Mouse (Mus musculus) T-cell, adult 2 months (primary cell): ENCODE results near the gene Dnlz.

Source experiments
- DNase-seq: peaks from one replicate; pipeline ENCODE4 v3.0.0; 2022; ENCODE audit warnings: low spot score

The Dnlz gene

GRCm38 (mm10) chr2:26319519-26320244, 32.2 kb downstream of the Dnlz start:
- no peak for DNase-seq

DNA sequence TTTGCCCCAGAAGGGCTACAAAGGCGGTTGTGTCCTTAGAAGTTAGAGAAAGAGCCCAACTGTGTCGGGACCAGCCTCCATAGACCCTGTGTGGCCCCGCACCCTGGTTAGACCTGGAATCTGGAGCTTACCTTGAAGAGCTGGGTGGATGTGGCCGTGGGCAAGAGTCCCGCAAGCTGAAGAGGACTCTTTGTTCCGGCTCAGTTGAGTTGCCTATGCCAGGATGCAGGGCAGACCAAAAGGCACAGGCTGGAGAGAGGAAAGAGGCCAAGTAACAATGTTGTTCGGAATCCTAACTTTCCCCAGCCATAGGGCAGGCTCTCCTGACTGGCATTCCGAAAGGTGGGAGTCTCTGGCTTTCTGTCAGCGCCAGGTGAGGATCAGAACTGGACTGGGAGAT, 32.8 kb downstream of the Dnlz start:
- no peak for DNase-seq

DNA sequence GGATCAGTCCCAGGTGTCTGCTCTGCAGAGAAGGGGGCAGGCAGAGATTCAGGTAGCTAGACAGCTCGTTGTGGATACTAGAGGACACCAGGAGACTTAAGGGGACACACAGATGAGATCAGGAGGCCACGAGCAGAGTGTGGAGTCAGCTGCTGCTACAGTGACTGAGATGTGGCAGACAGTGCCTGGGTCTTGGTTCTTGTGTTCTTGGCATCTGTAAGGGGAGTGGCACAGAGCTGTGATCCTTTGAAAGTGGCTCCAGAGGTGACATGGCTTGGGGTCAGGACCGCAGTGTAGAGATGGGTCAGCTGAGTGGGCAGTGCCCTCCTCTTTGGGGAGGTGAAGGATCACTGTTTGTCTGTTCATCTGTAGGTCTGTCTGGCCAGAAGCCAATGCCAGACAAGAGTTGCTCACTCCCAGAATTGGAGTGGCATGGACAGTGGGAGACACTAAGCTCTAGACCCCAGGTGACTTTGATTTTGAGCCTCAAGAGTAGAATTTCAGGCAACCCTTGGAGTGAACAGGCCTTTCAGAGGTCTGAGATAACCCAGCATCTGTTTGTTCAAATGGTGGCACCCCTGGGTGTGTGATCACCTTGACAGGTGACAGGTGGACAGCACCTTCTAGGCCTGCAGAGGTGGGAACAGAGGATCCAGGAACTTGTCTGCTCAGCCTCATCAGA, 33.8 kb downstream of the Dnlz start:
- no peak for DNase-seq

GRCm38 (mm10) chr2:26317371-26317770, 34.5 kb downstream of the Dnlz start:
- no peak for DNase-seq

GRCm38 (mm10) chr2:26316576-26317246, 35.2 kb downstream of the Dnlz start:
- no peak for DNase-seq

DNA sequence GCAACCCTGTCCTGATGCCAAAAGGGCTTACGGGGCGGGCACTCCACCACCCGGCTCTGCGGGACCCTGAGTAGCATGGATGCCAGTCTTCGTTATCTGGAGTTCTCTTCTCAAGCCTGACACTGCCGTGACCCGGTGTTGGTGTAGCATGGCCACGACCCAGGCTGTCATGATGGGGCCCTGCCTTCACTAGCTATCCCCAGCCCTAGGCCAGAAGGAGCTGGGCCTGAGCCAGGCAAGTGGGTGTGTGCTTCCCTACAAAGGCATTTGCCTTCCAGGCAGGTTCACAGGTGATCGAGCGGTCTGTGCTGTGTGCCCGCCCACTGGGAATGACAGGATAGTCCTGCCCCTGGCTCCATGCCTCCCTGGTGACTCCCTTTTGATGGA, 36.0 kb downstream of the Dnlz start:
- DNase-seq = no peak

- peak; percentile 64 for DNase-seq
Measured at GRCm38 (mm10) chr2:26315072-26315924, 36.6 kb downstream of the Dnlz start, which contains the start of gene Gpsm1. Gpsm1 (plus strand) TSS chr2:26315515.

DNA sequence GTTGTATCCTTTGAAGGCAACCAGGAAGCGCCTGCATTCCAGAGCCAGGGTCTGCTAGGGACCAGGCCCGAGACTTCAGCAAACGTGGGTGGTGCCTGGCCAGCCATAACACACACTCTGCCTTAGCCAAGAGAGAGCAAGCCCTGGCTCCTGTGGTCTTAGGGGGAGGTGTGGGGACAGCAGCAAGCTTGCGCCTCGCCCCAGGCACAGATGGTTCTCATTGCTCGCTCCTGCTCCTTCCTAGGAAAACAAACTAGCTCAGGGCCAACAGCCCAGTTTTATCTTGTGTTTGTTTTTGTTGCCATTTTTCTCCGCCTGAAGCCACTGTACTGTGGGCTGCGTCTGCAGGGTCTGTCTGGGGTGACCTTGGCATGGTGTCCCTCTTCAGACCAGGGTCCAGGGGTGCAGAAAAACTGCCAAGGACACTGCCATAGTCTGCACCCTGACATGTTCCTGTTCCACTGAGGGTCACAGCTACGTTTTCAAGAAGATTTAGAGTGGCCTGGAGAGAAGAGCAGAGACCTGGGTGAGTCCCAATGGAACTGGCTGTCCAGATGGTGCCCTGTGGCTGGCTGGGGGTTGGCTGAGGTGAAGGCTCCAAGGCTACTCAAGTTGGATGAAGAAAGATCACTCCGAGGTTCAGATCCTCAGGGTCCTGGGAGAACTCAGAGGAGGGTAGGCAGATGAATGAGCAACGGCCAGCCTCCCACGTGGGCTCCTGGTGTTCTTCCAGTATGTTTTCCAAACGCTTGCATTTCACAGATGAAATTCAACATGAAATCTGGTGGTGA, 37.4 kb downstream of the Dnlz start:
- DNase-seq = no peak

DNA sequence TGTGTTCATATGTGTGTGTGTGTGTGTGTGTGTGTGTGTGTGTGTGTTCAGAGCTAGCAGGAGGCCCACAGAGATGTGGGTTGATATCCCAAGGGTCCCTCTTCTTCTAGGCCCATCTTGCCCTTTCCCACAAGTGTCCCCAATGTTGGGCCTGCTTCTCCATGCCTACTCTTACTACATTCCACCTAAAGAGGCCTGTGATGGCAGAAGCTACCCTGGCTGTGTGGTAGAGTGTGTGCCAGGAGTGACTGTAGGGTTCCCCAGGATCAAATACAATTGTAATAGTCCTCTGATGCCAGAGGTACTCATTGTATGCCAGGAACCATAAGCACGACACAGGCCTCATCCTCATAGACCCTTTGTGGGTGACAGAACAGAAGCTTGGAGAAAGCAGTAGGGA, 38.5 kb downstream of the Dnlz start:
- DNase-seq = no peak

DNA sequence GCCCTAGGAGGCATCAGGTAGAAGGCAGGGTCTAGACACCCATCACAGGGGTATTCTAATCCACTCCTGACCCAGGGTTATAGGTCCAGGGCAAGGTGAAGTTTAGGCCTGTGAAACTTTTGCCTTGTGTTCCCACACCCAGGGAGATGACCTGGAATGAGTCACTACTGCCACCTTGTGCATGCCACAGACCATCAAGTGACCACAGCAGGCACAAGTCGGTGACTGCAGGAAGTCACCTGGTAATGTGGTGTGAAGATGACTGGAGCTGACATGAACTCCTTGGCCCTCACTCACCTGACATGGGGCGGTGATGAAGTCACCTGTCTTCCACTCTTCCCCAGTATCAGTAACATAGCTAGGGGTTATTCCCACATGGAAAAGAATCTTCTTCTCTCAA, 39.1 kb downstream of the Dnlz start:
- no peak for DNase-seq

DNA sequence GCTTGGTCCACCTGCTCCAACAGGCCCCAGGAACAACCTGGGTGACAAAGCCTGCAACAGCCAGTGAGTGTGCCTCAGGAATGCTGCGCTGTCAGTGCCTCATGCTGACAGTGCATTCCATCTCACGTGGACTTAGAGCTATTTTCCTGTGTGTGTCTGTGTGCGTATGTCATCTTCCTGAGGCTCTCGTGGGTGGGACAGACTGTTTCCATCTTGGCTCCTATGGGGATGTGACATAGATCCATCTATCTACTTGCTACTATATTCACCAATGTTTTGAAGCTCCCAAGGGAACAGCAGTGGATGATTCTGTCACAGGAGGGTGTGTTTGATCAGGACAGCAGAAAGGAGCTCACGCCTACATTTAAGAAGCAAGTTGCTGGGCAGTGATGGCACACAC, 40.0 kb downstream of the Dnlz start:
- DNase-seq = no peak

DNA sequence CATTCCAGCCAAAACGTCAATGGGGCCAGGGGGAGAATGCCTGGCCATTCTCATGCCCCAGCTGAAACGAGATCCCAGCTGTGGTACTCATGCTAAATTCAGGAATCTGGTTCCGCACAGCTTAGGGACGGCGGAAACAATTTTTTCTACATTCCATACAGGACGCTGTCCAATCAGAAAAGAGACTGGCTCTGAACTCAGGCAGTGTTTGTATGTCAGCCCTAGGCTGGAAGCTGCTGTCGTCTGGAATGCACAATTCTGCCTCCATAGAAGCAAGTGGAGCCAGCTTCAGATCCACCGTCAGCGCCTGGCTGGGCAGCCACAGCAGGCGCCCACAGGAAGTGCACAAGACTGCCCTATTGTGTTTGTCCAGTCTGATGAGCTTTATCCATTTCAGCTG, 42.2 kb downstream of the Dnlz start:
- no peak for DNase-seq

DNA sequence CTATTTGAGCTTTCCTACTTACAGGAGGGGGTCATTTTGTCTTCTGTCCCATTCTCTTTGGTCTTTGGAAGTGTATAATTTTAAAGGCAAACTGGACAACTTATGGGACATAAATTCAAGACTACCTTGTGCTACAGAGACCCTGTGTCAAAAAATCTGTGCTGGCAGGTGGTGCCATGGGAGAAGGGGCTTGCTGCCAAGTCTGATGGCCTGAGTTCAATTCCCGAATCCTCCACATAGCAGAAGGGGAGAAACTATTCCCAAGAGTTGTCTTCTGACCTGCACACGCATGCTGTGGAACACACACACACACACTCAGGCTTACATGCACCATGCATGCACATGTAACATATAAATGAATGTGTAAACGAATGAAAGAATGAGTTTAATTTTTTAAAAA, 45.2 kb downstream of the Dnlz start:
- DNase-seq = no peak

- DNase-seq = no peak
Measured at GRCm38 (mm10) chr2:26305555-26305954, 46.4 kb downstream of the Dnlz start.

GRCm38 (mm10) chr2:26304711-26305110, 47.2 kb downstream of the Dnlz start:
- DNase-seq = no peak

DNA sequence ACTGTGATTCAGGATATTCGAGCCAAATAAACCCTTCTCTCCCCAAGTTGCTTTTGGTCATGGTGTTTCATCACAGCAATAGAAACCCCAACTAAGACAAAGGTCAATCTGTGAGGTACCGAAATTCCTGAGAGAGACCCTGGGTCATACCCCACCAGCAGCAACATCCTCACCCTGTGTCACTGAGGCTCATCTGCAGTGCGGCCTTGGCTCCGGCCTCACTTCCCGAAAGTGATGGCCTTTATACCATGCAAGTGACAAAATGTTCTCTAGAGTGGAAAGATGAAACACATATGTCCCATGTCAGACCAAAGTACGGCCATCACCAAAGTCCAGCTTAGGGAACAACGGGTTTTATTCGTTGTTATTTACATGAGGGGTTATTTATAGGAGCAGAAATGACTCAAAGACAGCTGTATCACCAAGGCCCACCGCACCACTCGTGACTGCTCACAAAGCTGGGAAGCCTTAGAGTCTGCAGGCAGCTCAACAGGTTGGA, 49.9 kb downstream of the Dnlz start:
- no peak for DNase-seq

- DNase-seq = peak; percentile 67
Measured at GRCm38 (mm10) chr2:26300808-26301174, 51.1 kb downstream of the Dnlz start.

DNA sequence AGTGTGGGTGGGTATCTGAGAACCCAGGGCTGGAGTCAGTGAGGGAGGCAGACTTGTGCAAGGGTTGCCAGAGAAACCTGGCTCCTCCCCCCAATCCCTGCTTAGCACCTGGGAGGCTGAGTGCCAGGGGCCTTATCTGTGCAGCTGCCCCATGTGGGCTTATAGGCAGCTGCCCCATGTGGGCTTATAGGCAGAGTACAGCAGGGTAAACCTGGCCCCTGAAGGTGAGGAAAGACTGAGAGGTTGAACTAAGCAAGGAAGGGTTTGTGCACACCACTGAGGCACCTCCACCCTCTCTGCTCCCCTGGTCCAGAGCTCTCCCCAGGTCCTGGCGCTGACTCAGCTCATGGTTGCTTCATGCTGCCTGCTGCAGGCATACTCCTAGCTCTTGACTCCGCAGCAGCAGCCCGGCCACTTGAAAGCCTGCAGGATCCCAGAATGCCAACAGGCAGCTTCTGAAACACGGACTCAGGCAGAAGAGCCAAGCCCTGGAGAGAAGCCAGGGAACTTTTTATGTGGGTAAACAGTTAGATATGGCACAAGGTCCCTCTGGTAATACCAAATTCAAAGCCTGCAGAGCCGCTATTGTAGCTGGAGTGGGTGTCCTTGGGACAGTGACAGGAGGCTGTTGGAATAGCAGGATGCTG, 51.6 kb downstream of the Dnlz start:
- no peak for DNase-seq

DNA sequence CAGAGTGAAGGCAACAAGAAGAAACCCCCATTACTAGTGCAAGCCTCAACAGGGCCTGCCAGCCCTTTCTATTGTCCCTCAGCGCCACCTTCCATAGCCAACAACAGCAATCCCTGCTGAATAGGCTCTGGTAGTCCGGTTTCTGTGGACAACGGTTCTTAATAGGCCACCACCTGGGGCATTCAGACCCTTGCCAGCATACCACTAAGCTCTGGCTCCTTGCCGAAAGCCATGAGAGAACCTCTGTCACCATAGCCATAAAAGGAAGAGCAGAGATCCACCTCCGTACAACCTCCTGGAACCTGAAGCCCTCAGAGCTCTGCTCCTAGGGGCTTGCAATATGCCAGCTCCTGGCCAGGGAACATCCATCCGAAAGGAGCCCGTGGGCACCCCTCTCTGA, 52.6 kb downstream of the Dnlz start:
- no peak for DNase-seq

- DNase-seq = no peak
Measured at GRCm38 (mm10) chr2:26298856-26299230, 53.1 kb downstream of the Dnlz start.
